In genomic region chr2:154402811-154403210, GRCm38 (mm10) we compare ENCODE assay signal across 8 mouse cellular contexts. TPM values are rescaled to one million over a fixed set of nuclear protein-coding genes. Genes with fewer than 3 reads are reported as not detected.
DNase-seq lines count a peak whose midpoint lies in the region; ATAC-seq and TF ChIP-seq lines count a peak whose summit lies in the region.

No protein-coding gene starts in this region.

- ATAC-seq in heart, postnatal 0 days (ENCODE audit: insufficient read depth, low read depth) = peak; percentile 83
- ATAC-seq in CD4-positive, CD25-positive, alpha-beta regulatory T cell, adult 4 months = no peak

- H3K4me2 ChIP-seq in heart, postnatal 0 days (ENCODE audit: low read depth, low read length) = peak overlapping the region; percentile 8; the same call in 1 of the 2 replicates
- H3K4me2 ChIP-seq in myocyte (ENCODE audit: low read depth) = peak overlapping the region; percentile 33

- 3% methylated on average over 7 of the region's 7 CpGs for WGBS in heart, postnatal 0 days

- peak; percentile 26; the same call in 1 of the 2 replicates for TF ChIP-seq CTCF in gastrocnemius, adult 2 months (IDR thresholded peaks at IDR 0.05)
- no peak; the same call in 1 of the 2 replicates for TF ChIP-seq CTCF in heart, postnatal 0 days (IDR thresholded peaks at IDR 0.05; ENCODE audit: low read depth)

- H3K9me3 ChIP-seq in heart, postnatal 0 days (replicated peaks; ENCODE audit: control insufficient read depth, low read length) = no peaks in the 10 kb centered on the region

- H3K36me3 ChIP-seq in heart, postnatal 0 days (replicated peaks; ENCODE audit: control insufficient read depth, insufficient read depth, low read length) = peaks cover 20% of the 10 kb centered on the region
- peaks cover 8% of the 10 kb centered on the region for H3K36me3 ChIP-seq in myocyte (ENCODE audit: control insufficient read depth, insufficient read depth)

- peak overlapping the region; percentile 98 for H3K27ac ChIP-seq in gastrocnemius, adult 2 months
- peak overlapping the region; percentile 88 for H3K27ac ChIP-seq in heart, postnatal 0 days (ENCODE audit: low read depth)

- peaks cover 15% of the 10 kb centered on the region for H3K79me2 ChIP-seq in myocyte (ENCODE audit: control insufficient read depth, insufficient read depth)

- TF ChIP-seq POLR2A in myocyte (IDR thresholded peaks at IDR 0.05; ENCODE audit: insufficient read length, low read depth) = no peak

- peaks cover 36% of the 10 kb centered on the region for H3K4me1 ChIP-seq in heart, postnatal 0 days (ENCODE audit: control insufficient read depth, insufficient read depth)

- H3K9ac ChIP-seq in heart, postnatal 0 days (replicated peaks; ENCODE audit: low read depth, low read length) = peak overlapping the region; percentile 38; the same call in 1 of the 2 replicates

- no peaks in the 10 kb centered on the region for H3K27me3 ChIP-seq in heart, postnatal 0 days (ENCODE audit: control insufficient read depth, insufficient read depth, low read length)
- H3K27me3 ChIP-seq in myocyte (ENCODE audit: control insufficient read depth, insufficient read depth, insufficient read length) = no peaks in the 10 kb centered on the region

- H3ac ChIP-seq in myocyte (ENCODE audit: control insufficient read depth, insufficient read length) = no peak overlapping the region

- intact Hi-C loops in gastrocnemius, adult 2 months (cut with DNase I) = no loop called here
- intact Hi-C loops in gastrocnemius, postnatal 36 days (cut with DNase I) = no loop called here

- peak; percentile 58 for DNase-seq in gastrocnemius, adult 2 months
- no peak for DNase-seq in gastrocnemius, postnatal 36 days
- DNase-seq in adrenal gland, postnatal 10 days = peak; percentile 61
- peak; percentile 95 for DNase-seq in heart, postnatal 0 days (ENCODE audit: low spot score)
- peak; percentile 87 for DNase-seq in kidney, postnatal 14 days
- no peak for DNase-seq in layer of hippocampus, postnatal 14 days (ENCODE audit: low spot score in 2 of 2)

- TF ChIP-seq EP300 in heart, postnatal 0 days (IDR thresholded peaks at IDR 0.05; ENCODE audit: low read depth) = no peak

- H3K4me3 ChIP-seq in gastrocnemius, adult 2 months = peak overlapping the region; percentile 89
- no peak overlapping the region for H3K4me3 ChIP-seq in heart, postnatal 0 days (ENCODE audit: low read depth, low read length)
- H3K4me3 ChIP-seq in myocyte = no peak overlapping the region

TF ChIP-seq in myocyte, 11 proteins besides CTCF, POLR2A, EP300 and RAD21:
- TF ChIP-seq TCF12 (IDR thresholded peaks at IDR 0.05; ENCODE audit: insufficient read depth, poor library complexity, severe bottlenecking) = no peak
- TF ChIP-seq MYOD1 (IDR thresholded peaks at IDR 0.05; ENCODE audit: control insufficient read depth in 1 of 3, insufficient read length in 2 of 3, low read depth in 2 of 3) = no peak
- TF ChIP-seq E2F4 (IDR thresholded peaks at IDR 0.05; ENCODE audit: insufficient read depth) = no peak
- no peak for TF ChIP-seq REST (IDR thresholded peaks at IDR 0.05; ENCODE audit: insufficient read depth, insufficient read length)

RNA-seq across cellular contexts. Expression of gene Snta1, which starts 5.1 kb away (rescaled TPM):
- 100 to 1,000 TPM; 245 to 247 TPM for total RNA-seq in gastrocnemius, adult 2 months (2021)
- total RNA-seq in gastrocnemius, postnatal 36 days (2021) = 100 to 1,000 TPM; 221 to 230 TPM
- 10 to 100 TPM; 29.0 to 31.9 TPM for total RNA-seq in adrenal gland, postnatal 10 days (2021)
- total RNA-seq in heart, postnatal 0 days (2014; rRNA removed; ENCODE audit: low replicate concordance) = 139 and 158 TPM in 2 replicates
- polyA plus RNA-seq in heart, postnatal 0 days (2015; fragmentation: Nextera tagmentation; extraction: Ambion mirVana) = 66.9 and 67.8 TPM in 2 replicates
- 61.7 TPM for polyA plus RNA-seq in myocyte (2012; fragmentation: generic; extraction: Trizol)
- 10 to 100 TPM; 43.6 to 47.1 TPM for total RNA-seq in layer of hippocampus, postnatal 14 days (2021)
- not detected for polyA plus RNA-seq in CD4-positive, CD25-positive, alpha-beta regulatory T cell, adult 4 months (2017; shearing (Covaris generic))

RNA-seq across cellular contexts. Expression of gene Cdk5rap1, which starts 30.0 kb away (rescaled TPM):
- total RNA-seq in gastrocnemius, adult 2 months (2021) = 10 to 100 TPM; 14.5 to 15.3 TPM
- total RNA-seq in gastrocnemius, postnatal 36 days (2021) = 10 to 100 TPM; 11.1 to 12.5 TPM
- 10 to 100 TPM; 14.4 to 19.7 TPM for total RNA-seq in adrenal gland, postnatal 10 days (2021)
- 12.9 and 32.7 TPM in 2 replicates for total RNA-seq in heart, postnatal 0 days (2014; rRNA removed; ENCODE audit: low replicate concordance)
- 20.5 and 24.9 TPM in 2 replicates for polyA plus RNA-seq in heart, postnatal 0 days (2015; fragmentation: Nextera tagmentation; extraction: Ambion mirVana)
- 14.7 TPM for polyA plus RNA-seq in myocyte (2012; fragmentation: generic; extraction: Trizol)
- 10 to 100 TPM; 14.4 to 16.0 TPM for total RNA-seq in layer of hippocampus, postnatal 14 days (2021)
- polyA plus RNA-seq in CD4-positive, CD25-positive, alpha-beta regulatory T cell, adult 4 months (2017; shearing (Covaris generic)) = 10 to 100 TPM; 24.4 to 38.9 TPM

RNA-seq across cellular contexts. Expression of gene Cbfa2t2, which starts 33.5 kb away (rescaled TPM):
- total RNA-seq in gastrocnemius, adult 2 months (2021) = 10 to 100 TPM; 13.4 to 17.9 TPM
- total RNA-seq in gastrocnemius, postnatal 36 days (2021) = 10 to 100 TPM; 12.2 to 16.3 TPM
- total RNA-seq in adrenal gland, postnatal 10 days (2021) = 10 to 100 TPM; 23.9 to 35.6 TPM
- 28.0 and 45.1 TPM in 2 replicates for total RNA-seq in heart, postnatal 0 days (2014; rRNA removed; ENCODE audit: low replicate concordance)
- polyA plus RNA-seq in heart, postnatal 0 days (2015; fragmentation: Nextera tagmentation; extraction: Ambion mirVana) = 18.1 and 18.2 TPM in 2 replicates
- polyA plus RNA-seq in myocyte (2012; fragmentation: generic; extraction: Trizol) = 7.5 TPM
- 10 to 100 TPM; 43.3 to 50.4 TPM for total RNA-seq in layer of hippocampus, postnatal 14 days (2021)
- polyA plus RNA-seq in CD4-positive, CD25-positive, alpha-beta regulatory T cell, adult 4 months (2017; shearing (Covaris generic)) = 10 to 100 TPM; 22.9 to 33.0 TPM

Comparison
In these comparisons a context has a peak if more than half of its experiments do, and no peak if none do; other contexts are left out.
1. DNase-seq: peak in gastrocnemius, adult 2 months (single experiment), adrenal gland, postnatal 10 days (single experiment), heart, postnatal 0 days (single experiment) and kidney, postnatal 14 days (single experiment); none in gastrocnemius, postnatal 36 days (0 of 2) and layer of hippocampus, postnatal 14 days (0 of 2).